23 mouse cellular contexts compared by ENCODE assay signal in the genomic region with DNA sequence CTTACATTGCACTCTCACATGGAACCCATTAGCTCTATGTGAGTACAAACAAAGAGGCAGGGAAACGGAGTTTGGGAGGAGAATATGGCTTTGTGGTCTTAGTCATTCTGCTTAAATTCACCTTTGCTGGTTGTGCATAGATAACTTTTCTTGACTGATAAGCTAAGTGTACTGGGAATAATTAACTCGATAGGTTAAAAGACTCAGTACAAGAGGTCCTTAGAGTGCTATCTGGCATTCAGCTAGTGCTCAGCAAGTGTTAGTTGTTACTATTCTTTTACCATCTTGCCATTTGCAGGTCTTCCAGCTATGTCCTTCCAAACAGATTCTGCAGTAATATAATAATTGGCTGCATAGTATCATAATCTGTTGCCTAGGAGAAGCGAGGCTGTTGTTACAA. TPM values are rescaled to one million over a fixed set of nuclear protein-coding genes. Genes with fewer than 3 reads are reported as not detected.
DNase-seq lines count a peak whose midpoint lies in the region; ATAC-seq and TF ChIP-seq lines count a peak whose summit lies in the region.
"Had no signal": no experiment of that assay in that cellular context is flagged by ENCODE, and none has a peak within 500 bp of the region (broad histone marks: within the 10 kb centered on the region; RNA-seq: fewer than 3 reads in every experiment).

No protein-coding gene starts in this region.

- H3K27me3 ChIP-seq in intestine, embryonic 15.5 days (replicated peaks): no peaks in the 10 kb centered on the region
- H3K27me3 ChIP-seq in intestine, postnatal 0 days (replicated peaks; ENCODE audit: control insufficient read depth, insufficient read depth, low read length): no peaks in the 10 kb centered on the region
- 0 out of 2 replicates have a peak, but pooled peaks cover 7% of the 10 kb centered on the region for H3K27me3 ChIP-seq in intestine, embryonic 16.5 days (replicated peaks; ENCODE audit: control insufficient read depth, insufficient read depth, low read length)
- H3K27me3 ChIP-seq: CH12.LX had no signal

- H3K27ac ChIP-seq in intestine, embryonic 15.5 days: no peak overlapping the region
- no peak overlapping the region for H3K27ac ChIP-seq in intestine, postnatal 0 days (ENCODE audit: low read depth, low read length)
- no peak overlapping the region for H3K27ac ChIP-seq in intestine, embryonic 16.5 days (ENCODE audit: low read length)

- peak; percentile 55; the same call in 1 of the 2 replicates for ATAC-seq in intestine, embryonic 15.5 days
- ATAC-seq in intestine, postnatal 0 days: no peak
- peak; percentile 54; the same call in 1 of the 2 replicates for ATAC-seq in intestine, embryonic 16.5 days
- ATAC-seq: activated CD4-positive, CD25-positive, alpha-beta regulatory T cell, adult 4 months; CD4-positive, CD25-positive, alpha-beta regulatory T cell, adult 4 months; Patski had no signal

- no peaks in the 10 kb centered on the region for H3K36me3 ChIP-seq in intestine, embryonic 15.5 days
- H3K36me3 ChIP-seq in intestine, postnatal 0 days (ENCODE audit: control insufficient read depth, insufficient read depth): no peaks in the 10 kb centered on the region
- H3K36me3 ChIP-seq in intestine, embryonic 16.5 days (ENCODE audit: control insufficient read depth, insufficient read depth, low read length): no peaks in the 10 kb centered on the region
- H3K36me3 ChIP-seq: G1E had no signal

- no peak for DNase-seq in adrenal gland, postnatal 4 days (ENCODE audit: low spot score in 2 of 2)
- DNase-seq: adrenal gland, adult 2 months; adrenal gland, adult 8-10 months; adrenal gland, postnatal 10 days; adrenal gland, postnatal 14 days; adrenal gland, postnatal 25 days; adrenal gland, postnatal 36 days; B cell, adult 2 months; cerebellum, adult 11 months; cerebellum, adult 11-12 months; cerebellum, adult 18-20 months; cerebellum, adult 2 months had no signal

- WGBS in intestine, embryonic 15.5 days: 65% methylated on average over 3 of the region's 3 CpGs
- 53% methylated on average over 3 of the region's 3 CpGs for WGBS in intestine, postnatal 0 days
- 62% methylated on average over 3 of the region's 3 CpGs for WGBS in intestine, embryonic 16.5 days

- no peak overlapping the region for H3K9ac ChIP-seq in intestine, embryonic 15.5 days
- no peak overlapping the region for H3K9ac ChIP-seq in intestine, postnatal 0 days (ENCODE audit: low read depth, low read length)
- no peak overlapping the region for H3K9ac ChIP-seq in intestine, embryonic 16.5 days (ENCODE audit: low read depth, low read length)

- no peak for TF ChIP-seq CTCF in intestine, postnatal 0 days (IDR thresholded peaks at IDR 0.05; ENCODE audit: low read depth)

- H3K4me1 ChIP-seq in intestine, embryonic 15.5 days (replicated peaks): no peaks in the 10 kb centered on the region
- no peaks in the 10 kb centered on the region for H3K4me1 ChIP-seq in intestine, postnatal 0 days (replicated peaks; ENCODE audit: control insufficient read depth, insufficient read depth, low read length)
- H3K4me1 ChIP-seq in intestine, embryonic 16.5 days (ENCODE audit: control insufficient read depth, insufficient read depth, low read length): no peaks in the 10 kb centered on the region

- H3K4me3 ChIP-seq in intestine, embryonic 15.5 days (replicated peaks): no peak overlapping the region
- no peak overlapping the region for H3K4me3 ChIP-seq in intestine, postnatal 0 days (ENCODE audit: low read depth, low read length)
- no peak overlapping the region for H3K4me3 ChIP-seq in intestine, embryonic 16.5 days (ENCODE audit: low read length)

- no peaks in the 10 kb centered on the region for H3K9me3 ChIP-seq in intestine, embryonic 15.5 days
- H3K9me3 ChIP-seq in intestine, postnatal 0 days (ENCODE audit: control insufficient read depth): no peaks in the 10 kb centered on the region
- no peaks in the 10 kb centered on the region for H3K9me3 ChIP-seq in intestine, embryonic 16.5 days (ENCODE audit: control insufficient read depth, low read length)
- H3K9me3 ChIP-seq: G1E had no signal

- no peak overlapping the region for H3K4me2 ChIP-seq in intestine, embryonic 15.5 days (replicated peaks)
- H3K4me2 ChIP-seq in intestine, postnatal 0 days (replicated peaks; ENCODE audit: low read depth): no peak overlapping the region
- H3K4me2 ChIP-seq in intestine, embryonic 16.5 days (ENCODE audit: low read depth, low read length): no peak overlapping the region

RNA-seq across cellular contexts. Expression of gene Cltrn, which starts 22.5 kb away (rescaled TPM):
- 9.5 and 10.7 TPM in 2 replicates for polyA plus RNA-seq in intestine, embryonic 15.5 days (2015; fragmentation: Nextera tagmentation; extraction: Ambion mirVana)
- 3.4 and 3.8 TPM in 2 replicates for polyA plus RNA-seq in intestine, postnatal 0 days (2015; fragmentation: Nextera tagmentation; extraction: Ambion mirVana)
- 8.3 and 8.4 TPM in 2 replicates for polyA plus RNA-seq in intestine, embryonic 16.5 days (2015; fragmentation: Nextera tagmentation; extraction: Ambion mirVana)
- total RNA-seq in adrenal gland, postnatal 4 days (2021): 10 to 100 TPM in 1 of 2 experiments, under 1 TPM in 1; 0.90 to 26.4 TPM
- total RNA-seq: adrenal gland, adult 8-10 months; adrenal gland, postnatal 14 days; adrenal gland, postnatal 25 days; adrenal gland, postnatal 36 days; CH12.LX; ES-E14 had no signal
- polyA plus RNA-seq: activated CD4-positive, CD25-positive, alpha-beta regulatory T cell, adult 4 months; adrenal gland, adult 2 months; C2C12; CD4-positive, CD25-positive, alpha-beta regulatory T cell, adult 4 months; Patski had no signal

RNA-seq across cellular contexts. Expression of gene Ace2, which starts 28.0 kb away (rescaled TPM):
- polyA plus RNA-seq in intestine, embryonic 15.5 days (2015; fragmentation: Nextera tagmentation; extraction: Ambion mirVana): 69.3 and 74.3 TPM in 2 replicates
- 515 and 570 TPM in 2 replicates for polyA plus RNA-seq in intestine, postnatal 0 days (2015; fragmentation: Nextera tagmentation; extraction: Ambion mirVana)
- 124 and 183 TPM in 2 replicates for polyA plus RNA-seq in intestine, embryonic 16.5 days (2015; fragmentation: Nextera tagmentation; extraction: Ambion mirVana)
- total RNA-seq in adrenal gland, postnatal 4 days (2021): 10 to 100 TPM; 68.6 to 73.6 TPM
- total RNA-seq: ES-E14, MEL had no signal
- polyA plus RNA-seq: activated CD4-positive, CD25-positive, alpha-beta regulatory T cell, adult 4 months; CD4-positive, CD25-positive, alpha-beta regulatory T cell, adult 4 months; G1E had no signal

RNA-seq across cellular contexts. Expression of gene Siah1b, which starts 34.9 kb away (rescaled TPM):
- polyA plus RNA-seq in intestine, embryonic 15.5 days (2015; fragmentation: Nextera tagmentation; extraction: Ambion mirVana): 23.0 and 25.6 TPM in 2 replicates
- polyA plus RNA-seq in intestine, postnatal 0 days (2015; fragmentation: Nextera tagmentation; extraction: Ambion mirVana): 7.3 and 7.8 TPM in 2 replicates
- polyA plus RNA-seq in intestine, embryonic 16.5 days (2015; fragmentation: Nextera tagmentation; extraction: Ambion mirVana): 16.7 and 20.3 TPM in 2 replicates
- total RNA-seq in adrenal gland, postnatal 4 days (2021): 10 to 100 TPM in 1 of 2 experiments, 1 to 10 TPM in 1; 9.9 to 12.2 TPM
